Mouse (Mus musculus) brain, adult 2 months (tissue): ENCODE measurements at regions not wholly inside any gene's neighbourhood (a gene's known extent, or its start where the extent isn't known, plus 50 kb on each side); places are given as distances from the start of the nearest gene placed in this dataset.

Experiments
- DNase-seq: peaks from one replicate; pipeline ENCODE4 v3.0.0; 2011; ENCODE audit warnings: low read depth, low spot score

DNA sequence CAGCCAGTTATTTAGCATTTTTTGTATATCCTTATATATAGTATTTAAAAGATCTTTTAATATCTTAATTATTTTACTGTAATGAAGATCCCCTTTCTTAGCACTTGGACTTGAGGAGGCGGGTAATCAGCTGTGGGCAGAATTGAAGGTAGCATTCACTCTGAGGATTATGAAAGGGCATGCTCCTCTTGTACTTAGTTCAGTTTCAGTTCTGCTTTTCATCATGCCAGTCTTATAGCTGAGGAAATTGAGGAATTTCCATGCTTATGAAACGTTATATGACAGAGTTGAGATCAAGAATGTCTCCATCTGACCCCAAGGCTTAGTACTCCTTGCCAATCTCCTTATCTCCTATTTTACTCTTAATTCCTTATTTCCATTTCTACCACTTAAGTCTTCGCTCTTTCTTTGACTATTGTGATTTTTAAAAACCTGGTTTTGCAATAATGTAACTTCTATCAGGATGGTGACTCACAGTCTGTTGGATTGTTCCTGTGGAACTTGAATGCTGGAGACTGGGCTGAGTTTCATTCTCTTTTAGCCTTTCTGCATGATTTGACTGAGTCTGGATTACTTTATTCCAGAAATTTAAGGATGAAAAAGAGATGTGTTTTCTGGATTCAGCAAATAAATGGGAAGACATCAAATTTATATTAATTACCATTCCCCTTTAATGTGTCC lies 133.6 kb downstream of the Papss1 start:
- no peak for DNase-seq

DNA sequence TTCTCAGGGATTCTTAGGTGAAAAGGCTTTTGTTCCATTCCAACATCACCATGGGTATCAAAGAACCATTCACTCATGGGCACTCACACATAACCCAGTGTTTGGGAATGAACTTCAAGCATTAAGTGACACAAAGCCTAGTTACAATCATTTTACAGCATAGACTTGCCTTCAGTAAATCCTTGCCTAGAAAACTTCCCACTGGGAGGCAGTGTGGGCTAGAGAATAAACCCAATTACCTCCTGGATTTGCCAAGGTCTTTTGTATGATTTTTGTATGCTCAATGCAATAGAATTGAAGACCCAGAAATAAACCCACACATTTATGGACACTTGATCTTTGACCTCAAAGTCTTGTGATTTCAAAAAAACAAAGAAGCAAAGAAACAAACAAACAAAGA lies 138.6 kb downstream of the Papss1 start:
- DNase-seq = peak; percentile 56

DNA sequence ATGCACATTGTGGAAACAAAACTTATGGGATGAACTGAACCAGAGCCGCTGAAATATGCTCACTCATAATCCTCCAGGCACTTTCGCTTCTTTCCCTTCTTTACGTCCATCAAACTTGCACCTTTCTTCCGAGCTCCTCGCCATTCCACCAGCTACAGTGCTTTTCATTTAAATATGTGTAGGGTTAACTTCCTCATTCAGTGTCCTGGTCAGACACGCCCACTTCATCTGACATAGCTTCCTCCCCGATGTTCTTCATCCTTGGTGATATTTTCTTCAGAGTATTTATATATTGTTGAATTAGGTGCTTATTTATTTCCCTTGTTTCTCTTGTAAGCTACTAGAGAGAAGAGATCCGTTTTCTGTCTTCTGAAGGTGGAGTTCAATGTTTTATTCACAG lies 149.0 kb downstream of the Papss1 start:
- no peak for DNase-seq

DNA sequence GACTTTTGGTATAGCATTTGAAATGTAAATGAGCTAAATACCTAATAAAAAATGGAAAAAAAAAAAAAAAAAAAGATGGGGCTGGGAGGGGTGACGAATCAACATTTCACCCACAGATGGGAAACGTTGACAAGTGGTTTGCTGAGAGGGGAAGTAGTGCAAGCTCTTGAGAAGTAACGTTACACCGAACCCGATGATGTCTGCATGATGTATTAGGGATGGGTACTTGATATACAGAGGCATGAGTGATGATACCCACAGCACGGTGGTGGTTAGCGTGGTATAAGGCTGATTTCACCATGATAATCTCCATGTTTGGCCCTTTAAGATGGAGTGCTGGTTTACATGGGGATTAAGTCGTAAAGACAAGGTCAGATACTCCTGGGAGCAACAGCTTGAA lies 154.2 kb downstream of the Papss1 start:
- no peak for DNase-seq

DNA sequence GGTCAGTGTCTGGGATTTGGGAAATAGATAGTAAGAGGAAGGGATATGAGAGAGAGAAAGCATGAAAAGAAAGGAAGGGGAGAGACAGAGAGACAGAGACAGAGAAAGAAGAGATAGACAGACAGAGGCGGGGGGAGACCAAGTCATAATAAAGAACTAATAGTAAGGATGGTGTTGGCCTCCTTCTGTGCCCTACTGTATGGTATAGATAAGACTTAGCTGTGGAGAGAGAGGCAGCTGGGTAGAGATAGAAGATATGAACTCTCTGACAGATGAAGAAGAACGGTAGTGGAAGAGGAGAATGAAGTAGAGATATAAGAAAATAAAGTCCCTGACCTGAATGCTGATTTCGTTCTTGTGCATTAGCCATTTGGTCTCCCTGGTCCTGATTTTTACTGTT lies 164.1 kb downstream of the Papss1 start:
- no peak for DNase-seq

DNA sequence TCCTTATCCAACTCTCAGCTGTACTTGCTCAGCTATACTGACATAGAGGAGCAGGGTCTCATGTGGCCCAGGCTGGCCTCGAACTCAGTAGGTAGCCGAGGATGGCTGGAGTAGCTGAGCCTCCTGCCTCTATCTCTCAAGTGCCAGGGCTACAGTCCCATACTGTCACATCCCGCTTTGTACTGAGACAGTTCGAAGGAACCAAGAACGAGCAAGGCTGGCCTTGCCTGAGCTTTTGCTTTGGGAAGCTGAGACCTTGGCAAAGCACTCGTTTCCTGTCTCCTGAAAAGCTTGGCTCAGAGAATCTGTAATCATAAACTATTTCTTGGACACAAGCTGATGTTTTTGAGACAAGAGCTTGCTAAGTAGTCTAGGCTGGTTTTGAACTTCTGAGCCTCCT lies 169.7 kb downstream of the Papss1 start:
- DNase-seq = no peak

DNA sequence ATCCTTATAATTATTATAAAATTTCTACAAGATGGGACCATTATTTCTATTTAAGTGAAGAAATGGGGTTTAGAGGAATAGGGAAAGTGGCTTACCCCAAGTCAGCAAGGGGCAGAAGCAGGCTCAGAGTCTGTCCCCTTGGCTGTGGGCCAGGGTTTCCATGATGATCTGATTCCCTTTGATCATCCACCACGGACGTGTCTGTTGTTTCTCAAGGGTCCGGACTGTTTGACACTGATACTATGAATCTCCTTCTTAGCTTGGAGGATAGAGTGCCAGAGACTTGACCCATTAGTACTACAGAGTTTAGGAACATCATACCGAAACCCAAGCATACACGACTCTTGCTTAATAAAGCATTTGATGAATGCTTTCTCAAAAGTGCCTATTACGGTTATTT lies 172.9 kb downstream of the Papss1 start:
- no peak for DNase-seq

DNA sequence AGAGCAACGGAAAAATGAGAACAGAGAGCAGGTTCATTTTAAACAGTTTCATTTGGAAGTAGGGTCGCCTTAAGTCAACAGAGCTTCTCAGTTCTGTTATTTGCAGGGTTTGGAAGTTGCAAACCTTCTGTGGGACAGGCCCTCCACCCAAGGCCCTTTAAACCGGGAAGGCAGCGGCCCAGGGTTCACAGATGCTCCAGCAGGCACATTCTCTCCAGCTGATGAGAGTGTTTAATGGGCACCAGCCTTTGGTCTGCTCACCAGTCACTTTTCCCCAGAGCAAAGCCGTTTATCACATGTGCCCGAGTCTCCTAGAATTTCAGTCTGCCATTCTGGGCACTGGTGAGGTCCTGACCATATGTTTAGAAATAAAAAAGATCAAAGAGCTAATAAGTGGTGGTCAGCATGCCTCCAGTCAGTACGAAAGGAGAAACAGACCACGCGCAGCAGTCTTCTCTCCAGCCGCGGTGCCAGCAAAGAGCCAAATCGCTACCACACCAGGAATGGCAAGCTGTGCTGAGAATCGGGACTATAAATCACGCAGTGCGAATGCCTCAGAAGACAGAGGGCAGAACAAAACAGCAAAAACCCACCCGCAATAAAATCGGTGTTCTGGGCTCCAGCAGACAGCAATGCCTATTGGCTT lies 173.5 kb downstream of the Papss1 start:
- no peak for DNase-seq

DNA sequence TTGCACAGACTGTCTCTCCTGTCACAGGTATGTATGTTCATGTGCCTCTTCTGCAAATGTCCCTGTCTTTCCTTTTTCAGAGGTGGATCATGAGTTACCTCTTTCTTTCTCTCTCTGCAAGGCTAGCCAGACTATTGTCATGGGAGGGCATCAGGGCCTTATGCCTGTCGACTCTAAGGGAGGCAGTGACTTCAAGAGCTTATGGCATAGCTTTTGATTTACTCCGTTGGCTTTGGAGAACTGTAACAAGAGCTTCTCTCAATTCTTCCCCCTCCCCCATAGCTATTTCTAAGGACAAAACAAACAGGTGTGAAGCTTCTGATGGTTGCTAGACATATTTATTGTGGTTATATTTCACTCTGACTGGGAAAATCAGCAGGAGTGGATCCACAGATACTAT lies 191.0 kb downstream of the Papss1 start:
- no peak for DNase-seq

DNA sequence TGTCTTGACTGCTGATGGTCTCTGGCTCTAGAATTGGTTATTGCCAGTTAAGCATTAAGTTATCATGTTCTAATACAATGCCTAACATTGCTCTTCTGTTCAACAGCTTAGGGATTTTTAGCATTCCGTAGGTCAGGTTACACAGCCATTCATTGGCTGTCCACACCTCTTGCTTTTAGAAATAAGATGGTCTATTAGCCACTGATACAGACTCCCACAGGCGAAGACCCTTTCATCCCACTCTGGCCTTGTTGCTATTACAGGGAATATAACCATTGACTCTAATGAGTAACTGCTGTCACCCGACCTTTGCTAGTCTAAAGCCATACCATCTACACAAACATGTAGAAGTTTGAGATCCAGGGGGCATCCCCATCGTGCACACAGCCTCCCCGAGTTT lies 191.6 kb downstream of the Papss1 start:
- no peak for DNase-seq

DNA sequence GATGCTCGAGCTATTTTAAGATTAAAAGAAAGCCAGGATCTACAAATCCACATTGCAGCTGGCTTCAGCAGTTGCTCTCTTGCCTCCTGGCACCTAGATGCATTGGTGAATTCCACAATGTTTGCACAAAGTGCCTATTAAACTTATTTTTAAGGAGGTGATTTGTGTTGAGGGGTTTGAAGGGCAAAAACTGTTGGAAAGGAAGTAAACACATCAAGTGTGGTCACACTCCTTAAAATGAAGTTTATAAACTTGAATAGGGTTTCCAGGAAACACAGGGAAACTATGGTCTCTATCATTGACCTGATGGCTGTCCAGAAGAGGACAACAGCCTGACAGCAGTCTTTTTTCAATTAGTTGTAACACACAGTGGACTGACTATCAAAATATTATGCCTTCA lies 205.4 kb downstream of the Papss1 start:
- DNase-seq = no peak

DNA sequence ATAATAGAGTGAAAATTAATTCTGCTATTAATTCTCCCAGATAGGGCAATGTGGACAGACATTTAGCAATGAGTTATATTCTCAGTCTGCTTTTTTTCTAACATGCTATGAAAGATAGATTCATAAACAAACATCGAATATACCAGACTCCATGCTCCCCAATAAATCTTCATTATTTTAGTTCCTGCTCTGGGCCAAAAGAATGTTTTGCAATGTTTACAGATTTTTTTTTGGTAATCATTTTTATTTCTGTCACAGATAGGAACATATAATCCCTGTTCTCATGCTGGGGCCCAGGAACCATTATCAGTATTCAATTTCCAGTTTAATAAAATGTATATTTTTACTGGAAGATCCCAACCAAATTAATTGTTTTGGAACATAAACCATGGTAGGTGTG lies 205.9 kb downstream of the Papss1 start:
- DNase-seq = no peak

DNA sequence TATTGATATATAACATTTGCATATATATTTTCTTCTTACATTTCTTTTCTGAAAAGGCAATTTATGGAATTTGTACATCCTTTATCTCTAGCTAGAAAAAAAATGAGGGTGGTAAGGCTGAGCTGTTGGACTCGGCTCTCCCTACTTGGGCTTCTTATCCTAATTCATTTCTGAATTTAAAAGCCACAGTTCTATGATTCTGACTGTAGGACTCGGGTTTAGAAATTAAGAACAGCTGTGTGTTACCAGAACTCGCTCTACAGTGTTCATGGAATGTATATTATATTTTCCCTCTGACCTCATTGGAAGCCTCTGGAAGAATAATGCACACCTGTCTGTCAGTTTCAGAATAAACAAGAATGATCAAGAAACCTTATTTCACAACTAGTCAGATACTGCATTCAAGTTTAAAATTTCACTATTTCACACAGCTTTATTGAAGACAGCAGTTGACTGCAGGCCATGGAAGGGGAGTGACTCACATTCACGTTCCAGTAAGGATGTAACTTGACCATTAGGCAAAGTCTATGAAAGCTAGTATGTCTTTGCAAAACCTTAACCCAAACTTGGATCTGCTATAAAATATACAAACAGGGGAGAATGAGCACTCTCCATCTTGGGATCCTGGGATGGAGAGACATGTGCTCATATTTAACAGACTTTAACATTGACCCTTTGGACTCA lies 207.4 kb downstream of the Papss1 start:
- DNase-seq = no peak

DNA sequence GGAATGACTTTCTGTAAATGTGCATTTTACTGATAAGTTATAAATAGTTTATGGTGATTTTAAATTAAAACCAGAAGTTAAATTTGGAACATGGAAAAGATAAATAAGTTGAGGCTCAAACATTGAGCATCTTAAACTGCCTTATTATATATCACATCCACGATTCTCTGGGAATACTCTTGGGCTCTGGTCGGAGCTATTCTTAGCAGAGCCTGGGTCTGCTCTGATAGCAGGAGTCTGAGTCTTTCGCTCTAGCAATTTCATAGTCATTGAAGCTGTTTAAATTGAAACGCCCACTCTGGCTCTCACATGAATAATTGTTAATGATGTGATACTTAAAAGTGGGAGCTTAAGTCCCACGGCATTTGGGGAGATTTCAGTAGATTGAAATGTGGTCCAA lies 208.0 kb downstream of the Papss1 start:
- peak; percentile 44 for DNase-seq

DNA sequence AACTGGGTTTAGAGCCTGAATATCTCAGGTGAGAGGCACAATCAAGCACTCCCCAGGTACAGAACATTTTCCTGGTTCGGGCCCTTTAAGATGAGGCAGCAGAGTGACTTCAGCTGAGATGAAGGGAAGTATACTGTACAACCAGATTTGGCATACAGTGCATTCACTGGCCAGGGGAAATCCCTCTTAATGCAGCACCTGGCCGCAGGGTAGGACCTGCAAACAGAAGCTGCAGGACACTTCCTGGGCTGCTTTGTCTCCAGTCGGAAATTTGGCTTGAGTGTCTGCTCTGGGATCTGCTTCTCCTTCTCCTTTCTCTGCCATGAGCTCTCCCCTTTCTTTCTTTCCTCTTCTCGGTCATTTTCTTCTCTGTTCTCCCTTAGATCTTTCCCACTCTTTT lies 210.9 kb downstream of the Papss1 start:
- DNase-seq = no peak

DNA sequence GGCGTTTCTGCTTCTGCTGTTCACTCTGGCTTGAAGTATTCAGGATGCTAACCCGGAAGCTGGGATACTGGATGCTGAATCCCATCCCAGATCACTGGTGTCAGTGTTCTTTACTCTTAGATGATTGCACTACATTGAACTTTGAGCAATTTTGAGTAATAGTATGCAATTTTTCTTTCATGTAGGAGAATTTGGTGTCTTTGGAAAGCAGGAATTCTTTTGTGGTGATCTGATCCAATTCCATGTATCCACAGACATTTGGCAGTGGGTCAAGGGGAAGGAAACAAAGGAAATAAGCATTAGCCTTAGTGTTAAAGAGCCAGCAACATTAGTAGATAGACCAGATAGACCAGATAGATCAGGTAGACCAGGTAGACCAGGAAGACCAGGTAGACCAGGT lies 212.1 kb downstream of the Papss1 start:
- no peak for DNase-seq

DNA sequence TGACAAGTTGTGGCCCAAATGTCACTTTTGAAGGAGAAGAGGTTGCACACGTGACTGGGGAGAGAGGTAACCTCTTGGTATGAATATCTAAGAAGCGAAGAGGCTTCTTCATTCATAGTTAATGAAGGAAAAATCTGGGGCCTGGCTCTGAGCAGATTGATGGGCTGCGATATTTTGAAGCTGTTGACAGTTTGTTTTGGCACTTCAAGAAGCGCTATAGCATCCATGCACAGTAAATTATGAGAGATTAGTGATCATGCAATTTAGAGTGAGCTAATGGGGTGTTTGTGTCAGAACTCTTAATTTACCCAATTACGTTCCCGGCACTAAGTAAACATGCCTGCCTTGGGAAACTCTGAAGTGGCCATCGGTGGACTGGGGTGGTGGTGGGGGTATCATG lies 215.2 kb downstream of the Papss1 start:
- DNase-seq = no peak

DNA sequence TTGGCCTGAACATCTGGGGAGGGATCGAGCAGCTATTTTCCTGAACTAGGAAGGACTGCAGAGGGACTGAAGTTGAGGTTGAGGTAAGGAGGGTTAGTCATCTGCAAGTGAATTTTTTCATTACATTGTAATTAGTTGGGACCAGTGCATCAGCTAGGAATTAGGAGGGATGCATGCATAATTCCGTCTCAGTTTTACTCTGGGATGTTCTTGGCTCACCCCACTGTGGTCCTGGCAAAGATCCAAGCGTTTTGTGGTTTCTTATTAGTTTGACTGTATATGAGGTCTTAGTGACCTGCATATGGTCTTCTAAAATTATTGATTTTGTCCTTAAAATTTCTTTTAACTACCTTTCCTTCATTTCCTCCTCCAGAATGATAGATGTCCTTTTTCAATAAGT lies 221.0 kb downstream of the Papss1 start:
- DNase-seq = no peak

DNA sequence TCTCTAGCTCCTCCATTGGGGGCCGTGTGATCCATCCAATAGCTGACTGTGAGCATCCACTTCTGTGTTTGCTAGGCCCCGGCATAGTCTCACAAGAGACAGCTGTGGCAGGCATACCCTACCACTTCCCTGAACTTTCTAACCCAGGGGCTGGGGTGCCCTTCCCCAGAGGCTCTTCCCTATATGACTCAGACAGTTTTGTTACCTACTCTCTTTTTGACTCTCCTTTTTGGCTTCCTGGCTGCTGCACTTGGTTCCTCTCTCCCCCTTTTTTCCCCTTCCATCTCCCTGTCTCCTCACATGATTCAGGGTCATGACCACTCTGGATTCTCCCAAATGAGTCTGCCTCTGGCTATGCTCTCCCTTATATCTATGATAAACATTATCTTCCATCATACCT lies 223.8 kb downstream of the Papss1 start:
- no peak for DNase-seq

DNA sequence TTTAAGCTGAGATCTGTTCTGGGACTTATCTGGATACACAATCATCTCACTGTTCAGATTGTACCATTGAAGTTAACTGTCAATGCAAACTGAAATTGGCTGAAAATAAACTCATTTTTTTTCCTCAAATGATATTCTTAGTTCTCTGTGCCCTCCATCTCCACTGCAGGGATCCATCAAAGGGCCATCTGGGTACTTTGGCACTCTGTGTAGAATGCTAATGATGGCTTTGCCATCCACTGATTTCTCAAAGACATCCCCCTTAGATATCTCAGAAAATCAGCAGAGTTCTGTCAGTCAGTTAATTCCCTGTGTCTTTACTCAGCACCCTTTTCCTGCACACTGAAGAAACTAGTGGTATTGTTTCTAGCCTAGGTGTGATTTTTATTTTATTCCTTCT lies 224.6 kb downstream of the Papss1 start:
- DNase-seq = peak; percentile 39

DNA sequence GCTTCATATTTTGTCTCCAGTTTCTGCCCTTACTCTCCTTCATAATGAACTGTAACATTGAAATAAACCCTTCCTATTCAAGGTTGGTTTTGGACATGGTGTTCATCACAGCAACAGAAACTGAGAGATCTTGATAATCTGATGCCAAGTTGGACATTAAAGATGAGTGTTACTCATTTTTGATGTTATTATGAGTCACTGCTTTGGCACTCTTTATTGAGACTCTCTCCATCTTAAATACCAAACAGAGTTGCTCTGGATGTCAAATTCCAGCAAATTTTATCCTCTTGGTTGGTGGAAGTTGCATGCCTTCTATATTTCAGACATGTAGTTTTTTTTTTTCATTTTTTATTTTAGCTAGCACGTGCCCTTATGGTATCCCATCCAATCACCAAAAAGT lies 229.5 kb downstream of the Papss1 start:
- DNase-seq = no peak

DNA sequence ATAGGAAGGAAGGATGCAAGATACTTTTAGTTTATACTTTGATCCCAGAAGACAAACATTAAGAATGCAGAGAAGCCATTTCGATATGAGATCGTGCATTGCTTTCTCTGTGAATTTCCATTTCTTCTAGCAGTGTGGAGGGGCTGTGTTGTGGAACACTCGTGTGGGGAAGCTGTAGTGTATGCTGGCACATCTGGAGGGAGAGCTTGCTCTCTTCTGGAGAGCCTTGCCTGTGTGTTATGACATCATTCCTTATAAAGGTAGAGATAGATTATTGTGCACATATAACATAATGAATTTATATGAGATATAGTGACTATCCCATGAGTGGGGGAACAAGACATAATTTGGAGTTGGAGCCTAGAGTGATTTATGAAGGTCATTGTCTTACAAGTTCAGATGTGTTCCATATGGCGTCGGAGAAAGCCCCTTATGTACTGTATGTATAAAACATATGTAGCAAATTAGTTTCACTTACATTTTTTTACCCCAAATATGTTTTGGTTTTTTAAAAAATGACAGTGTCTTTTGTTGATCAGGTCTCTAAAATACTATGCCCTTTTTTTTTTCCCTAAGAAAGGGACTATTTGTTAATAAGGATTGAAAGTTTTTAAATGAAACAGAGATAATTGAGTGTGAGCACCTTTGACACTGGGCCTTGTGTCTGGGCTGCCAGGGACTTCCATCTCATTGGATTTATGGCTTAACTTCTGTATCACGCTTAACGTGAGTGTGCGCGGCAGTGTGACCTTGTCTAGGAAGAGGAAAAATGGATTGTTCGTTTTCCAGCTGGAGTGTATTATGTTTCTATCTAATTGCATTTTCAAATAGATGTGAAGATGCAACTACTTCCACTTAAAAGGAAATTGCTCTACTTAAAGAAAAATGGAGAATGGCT lies 230.8 kb downstream of the Papss1 start:
- no peak for DNase-seq
